Mouse (Mus musculus): ENCODE measurements around the gene Herpud1.

DNA sequence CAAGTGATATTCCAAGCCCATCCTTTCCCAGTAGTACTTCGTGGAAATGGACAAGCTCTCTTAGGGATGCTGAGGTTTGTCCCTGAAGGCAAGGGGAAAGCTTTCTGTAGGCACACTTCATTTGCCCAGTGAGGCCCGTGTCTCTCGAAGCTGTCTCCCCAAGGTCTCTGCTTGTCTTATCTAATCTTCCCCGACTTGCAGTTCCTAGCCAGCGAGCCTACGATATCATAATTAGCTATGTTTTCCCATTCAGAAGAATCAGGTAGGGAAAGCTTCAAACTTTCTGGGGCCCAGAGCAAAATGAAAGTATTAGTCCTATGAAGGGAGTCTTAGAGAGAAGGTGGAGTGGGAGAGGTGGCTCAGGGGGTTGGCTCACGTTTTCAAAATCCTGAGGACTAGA, 2.1 kb upstream of the Herpud1 start:
- no peak for TF ChIP-seq CTCF (IDR thresholded peaks at IDR 0.05; ENCODE audit: low read depth, low read length)
- no peak for TF ChIP-seq POLR2A (IDR thresholded peaks at IDR 0.05; ENCODE audit: borderline replicate concordance, low read depth, low read length)

Measured in bone marrow macrophage, adult 2 months (primary cell).